Mouse (Mus musculus) G1E (cell line): ENCODE results near the gene Mrps35.

ENCODE experiments used
- CTCF ChIP-seq: IDR thresholded peaks from 2 replicates; pipeline ENCODE4 v1.5.1; 2012; ENCODE audit warnings: low read depth, low read length, inconsistent platforms, mixed read lengths
- POLR2AphosphoS5 ChIP-seq: IDR thresholded peaks from 2 replicates; pipeline ENCODE4 v1.6.1; 2012; ENCODE audit warnings: low read depth, low read length, inconsistent platforms; ENCODE audit not compliant: insufficient replicate concordance

DNA sequence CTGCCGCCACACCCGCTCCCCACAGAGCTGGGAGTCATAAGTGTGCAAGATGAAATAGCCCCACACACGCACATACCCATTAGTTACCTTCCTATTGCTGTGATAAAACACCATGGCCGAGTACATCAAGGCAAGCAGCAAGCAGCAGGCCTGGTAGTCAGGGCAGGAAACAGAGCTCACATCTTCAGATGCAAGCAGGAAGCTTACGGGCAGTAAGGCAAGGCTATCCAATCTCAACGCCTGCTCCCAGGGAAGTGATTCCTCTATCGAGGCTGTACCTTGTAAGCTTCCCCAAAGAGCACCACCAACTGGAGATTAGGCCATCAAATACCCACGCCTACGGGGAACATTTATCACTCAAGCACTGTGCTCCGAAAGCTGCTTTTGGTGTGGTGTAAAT lies 37.4 kb downstream of the Mrps35 start:
- TF ChIP-seq CTCF = no peak
- TF ChIP-seq POLR2AphosphoS5 = no peak
